Mouse (Mus musculus) CH12.LX (cell line): ENCODE measurements around the gene Zfp867. TPM values are rescaled to one million over a fixed set of nuclear protein-coding genes. Genes with fewer than 3 reads are reported as not detected.

Experiments used
- DNase-seq: peaks from one replicate; pipeline ENCODE4 v3.0.0-alpha.2; 2013; ENCODE audit errors: extremely low read depth
- H3K27ac ChIP-seq: 2 replicates; pipeline ENCODE4 v1.5.1; 2012; ENCODE audit warnings: low read depth, mild to moderate bottlenecking, control low read depth, moderate library complexity; ENCODE audit not compliant: insufficient read depth
- H3K27me3 ChIP-seq: replicated peaks from 2 replicates; pipeline ENCODE3; 2012; ENCODE audit warnings: inconsistent platforms
- H3K36me3 ChIP-seq, 2 experiments: replicated peaks in 1 of 2; 2 replicates each; pipeline versions ENCODE3 to v1.6.1; 2012; ENCODE audit warnings: inconsistent platforms in 1 of 2, low read length in 1 of 2, mild to moderate bottlenecking in 1 of 2, mixed read lengths in 1 of 2, moderate library complexity in 1 of 2; ENCODE audit not compliant: control insufficient read depth in 1 of 2, insufficient read depth in 1 of 2
- H3K4me1 ChIP-seq, 2 experiments: 2 replicates each; pipeline ENCODE4 v1.6.1; 2012; ENCODE audit warnings: inconsistent platforms in 1 of 2, moderate library complexity in 1 of 2; ENCODE audit not compliant: insufficient read depth in 2 of 2, control insufficient read depth in 1 of 2
- H3K4me2 ChIP-seq: 2 replicates; pipeline ENCODE4 v1.6.1; 2012; ENCODE audit warnings: low read depth, mild to moderate bottlenecking, control low read depth; ENCODE audit not compliant: poor library complexity, insufficient read depth, severe bottlenecking
- H3K4me3 ChIP-seq, 3 experiments: fragments of 150-350 bp in 1 of 3; sonication (generic) in 1 of 3; replicated peaks in 1 of 3; 2 replicates each; pipeline versions ENCODE3 to v1.5.1; 2011 to 2012; ENCODE audit warnings: low read depth in 2 of 3, low read length in 2 of 3, mild to moderate bottlenecking in 2 of 3, moderate library complexity in 2 of 3, control low read depth in 1 of 3, improper control_type of control experiment in 1 of 3, inconsistent platforms in 1 of 3, mixed read lengths in 1 of 3; ENCODE audit not compliant: poor library complexity in 1 of 3
- H3K79me2 ChIP-seq: replicated peaks from 2 replicates; pipeline ENCODE4 v1.6.1; 2012; ENCODE audit warnings: mild to moderate bottlenecking, moderate library complexity; ENCODE audit not compliant: control insufficient read depth, poor library complexity, insufficient read depth, severe bottlenecking; ENCODE audit errors: extremely low read depth
- H3K9ac ChIP-seq: 2 replicates; pipeline ENCODE4 v1.6.1; 2012; ENCODE audit warnings: low read depth, mild to moderate bottlenecking, control low read depth, moderate library complexity; ENCODE audit not compliant: insufficient read depth
- H3K9me3 ChIP-seq: replicated peaks from 2 replicates; pipeline ENCODE3; 2012; ENCODE audit warnings: low read length, inconsistent platforms, mixed read lengths
- BHLHE40 ChIP-seq: IDR thresholded peaks from 2 replicates; pipeline ENCODE4 v1.6.1; 2011; ENCODE audit warnings: mild to moderate bottlenecking, low read depth, low read length, improper control_type of control experiment
- CHD1 ChIP-seq: IDR thresholded peaks from 2 replicates; pipeline ENCODE4 v1.6.1; 2012; ENCODE audit warnings: low read depth, low read length, improper control_type of control experiment, inconsistent platforms
- EP300 ChIP-seq: IDR thresholded peaks from 2 replicates; pipeline ENCODE4 v1.6.1; 2011; ENCODE audit warnings: low read length, improper control_type of control experiment
- IRF4 ChIP-seq: IDR thresholded peaks from 2 replicates; pipeline ENCODE4 v1.6.1; 2014; ENCODE audit warnings: low read depth, mild to moderate bottlenecking, inconsistent platforms, low read length, improper control_type of control experiment
- KAT2A ChIP-seq: IDR thresholded peaks from 2 replicates; pipeline ENCODE4 v1.6.1; 2012; ENCODE audit warnings: low read length, improper control_type of control experiment, inconsistent platforms; ENCODE audit not compliant: insufficient replicate concordance
- MAZ ChIP-seq: IDR thresholded peaks from 2 replicates; pipeline ENCODE4 v1.6.1; 2012; ENCODE audit warnings: low read depth, mild to moderate bottlenecking, inconsistent platforms, low read length, improper control_type of control experiment, moderate library complexity
- MEF2A ChIP-seq: IDR thresholded peaks from 2 replicates; pipeline ENCODE4 v1.6.1; 2014; ENCODE audit warnings: low read depth, mild to moderate bottlenecking, inconsistent platforms, low read length, improper control_type of control experiment, borderline replicate concordance
- MYC ChIP-seq: IDR thresholded peaks from 2 replicates; pipeline ENCODE4 v1.6.1; 2011; ENCODE audit warnings: low read depth, mild to moderate bottlenecking, improper control_type of control experiment, low read length
- PAX5 ChIP-seq: IDR thresholded peaks from 2 replicates; pipeline ENCODE4 v1.6.1; 2012; ENCODE audit warnings: low read length, inconsistent platforms, mixed read lengths
- POLR2AphosphoS2 ChIP-seq: IDR thresholded peaks from 2 replicates; pipeline ENCODE4 v1.6.1; 2011; ENCODE audit warnings: low read depth, low read length, improper control_type of control experiment
- TBP ChIP-seq: conservative IDR thresholded peaks from 2 replicates; pipeline ENCODE4 v1.6.1; 2011; ENCODE audit warnings: low read depth, low read length, improper control_type of control experiment
- TCF12 ChIP-seq: IDR thresholded peaks from 2 replicates; pipeline ENCODE4 v1.6.1; 2014; ENCODE audit warnings: low read depth, mild to moderate bottlenecking, inconsistent platforms, low read length, improper control_type of control experiment
- UBTF ChIP-seq: IDR thresholded peaks from 2 replicates; pipeline ENCODE4 v1.6.1; 2012; ENCODE audit warnings: low read depth, mild to moderate bottlenecking, inconsistent platforms, low read length, improper control_type of control experiment, moderate library complexity
- USF1 ChIP-seq: IDR thresholded peaks from 2 replicates; pipeline ENCODE4 v1.6.1; 2014; ENCODE audit warnings: low read depth, mild to moderate bottlenecking, inconsistent platforms, low read length, improper control_type of control experiment
- ZC3H11A ChIP-seq: IDR thresholded peaks from 2 replicates; pipeline ENCODE4 v1.6.1; 2012; ENCODE audit warnings: low read depth, mild to moderate bottlenecking, inconsistent platforms, low read length, improper control_type of control experiment
- dilution Hi-C: fragments of 300-500 bp; cut with MboI; formaldehyde crosslinking; loops from 2 replicates; pipeline ENCODE4 v1.14.3; 2020; ENCODE audit warnings: low sequenced_read_pairs; ENCODE audit not compliant: extremely low pct_unique_long_range_greater_than_20kb, extremely low pct_ligation_motif_present
- in situ Hi-C: fragments of 300-500 bp; cut with MboI; formaldehyde crosslinking; loops from 3 replicates; pipeline ENCODE4 v1.14.3; 2019; ENCODE audit warnings: low sequenced_read_pairs, low pct_ligation_motif_present, low pct_unique_long_range_greater_than_20kb, mixed read lengths
- polyA plus RNA-seq: library from polyadenylated mRNA; unstranded; fragments of >175 nt; gene quantifications from 2 replicates; pipeline ENCODE4 v1.2.1, GENCODE M21; 2012; ENCODE audit warnings: low read depth; ENCODE audit not compliant: insufficient read length
- total RNA-seq, 2 experiments: library from RNA; depleted of rRNA; stranded (reverse); fragments of 300-350 nt in 1 of 2; fragments of >200 nt in 1 of 2; gene quantifications; 2 replicates each; pipeline ENCODE4 v1.2.3; 2012 to 2014

Zfp867 gene
- total and polyA plus RNA-seq, 3 experiments: 4.6 to 7.1 (median 4.9) TPM

DNA sequence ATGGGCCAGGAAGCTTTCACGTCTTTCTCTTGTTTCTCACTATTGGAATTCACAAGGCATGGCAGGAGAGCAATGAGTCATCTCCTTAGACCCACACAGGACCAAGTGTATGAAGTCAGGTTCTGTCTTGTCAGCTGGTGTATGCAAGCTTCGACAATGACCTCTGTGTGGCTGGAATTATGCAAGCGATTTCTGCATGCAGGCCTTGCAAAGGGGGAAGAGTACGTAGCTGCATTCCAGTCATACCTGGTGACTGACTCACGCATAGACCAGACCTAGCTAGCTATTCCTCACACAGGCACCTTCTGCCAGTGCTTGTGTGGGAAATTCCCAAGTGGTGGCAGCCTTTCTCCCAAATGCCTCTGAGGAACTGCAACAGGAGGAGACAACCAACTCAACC lies 13.3 kb downstream of the Zfp867 start:
- DNase-seq: no peak
- no peak overlapping the region for H3K4me3 ChIP-seq
- no peaks in the 10 kb centered on the region for H3K27me3 ChIP-seq
- H3K9me3 ChIP-seq: peaks cover 23% of the 10 kb centered on the region
- in situ Hi-C loops (no loop called here), dilution Hi-C loops (no loop called here)
- no peaks in the 10 kb centered on the region for H3K79me2 ChIP-seq
- no peak overlapping the region for H3K4me2 ChIP-seq
- no peak for TF ChIP-seq CHD1
- TF ChIP-seq POLR2AphosphoS2: 0 out of 2 replicates have a peak, but pooled peaks have one; percentile 42
- TF ChIP-seq KAT2A: no peak
- H3K27ac ChIP-seq: no peak overlapping the region
- H3K4me1 ChIP-seq: no peaks in the 10 kb centered on the region
- H3K36me3 ChIP-seq: peaks cover 57 to 89% of the 10 kb centered on the region in 2 experiments
- no peak overlapping the region for H3K9ac ChIP-seq

DNA sequence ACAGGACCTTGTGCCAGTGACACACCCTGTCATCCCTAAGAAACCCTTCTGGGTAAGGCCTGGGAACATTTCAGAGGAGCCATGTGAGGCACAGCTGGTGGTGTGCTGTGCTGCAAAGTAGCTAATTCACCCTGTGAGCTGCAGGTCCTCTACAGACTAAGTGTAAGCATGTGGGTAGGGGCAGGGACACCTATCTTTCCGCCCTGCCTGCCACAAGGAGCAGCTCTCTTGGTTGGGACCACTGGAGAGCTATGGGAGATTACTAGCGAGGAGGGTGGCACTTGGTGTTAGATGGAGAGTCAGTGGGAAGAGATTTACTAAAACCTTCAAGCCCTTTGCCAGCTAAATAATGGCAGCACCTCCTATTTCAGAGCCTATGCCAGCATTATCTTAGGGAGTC lies 15.4 kb downstream of the Zfp867 start:
- Histone ChIP-seq H3K9me3 (peaks cover 2% of the 10 kb centered on the region), H3K9ac (no peak overlapping the region), H3K36me3 (peaks cover 46 to 86% of the 10 kb centered on the region in 2 experiments)
- DNase-seq: no peak
- dilution Hi-C loops: no loop called here
- no peak for TF ChIP-seq PAX5
- no peak for TF ChIP-seq MYC
- TF ChIP-seq USF1: no peak
- no peak for TF ChIP-seq ZC3H11A
- no peak for TF ChIP-seq TCF12
- TF ChIP-seq MEF2A: no peak
- TF ChIP-seq TBP: no peak
- TF ChIP-seq IRF4: no peak
- TF ChIP-seq POLR2AphosphoS2: no peak
- no peak for TF ChIP-seq BHLHE40
- TF ChIP-seq UBTF: no peak
- no peak for TF ChIP-seq EP300
- TF ChIP-seq MAZ: no peak
- TF ChIP-seq, all 38 proteins: peak for 0
- Histone ChIP-seq H3K4me2 (no peak overlapping the region), H3K79me2 (no peaks in the 10 kb centered on the region), H3K27me3 (no peaks in the 10 kb centered on the region), H3K4me1 (peaks cover 0 to 4% of the 10 kb centered on the region in 2 experiments; a peak in 2 of 4 replicates), H3K4me3 (no peak overlapping the region), H3K27ac (no peak overlapping the region)
- in situ Hi-C loops: no loop called here
